In the genomic region with DNA sequence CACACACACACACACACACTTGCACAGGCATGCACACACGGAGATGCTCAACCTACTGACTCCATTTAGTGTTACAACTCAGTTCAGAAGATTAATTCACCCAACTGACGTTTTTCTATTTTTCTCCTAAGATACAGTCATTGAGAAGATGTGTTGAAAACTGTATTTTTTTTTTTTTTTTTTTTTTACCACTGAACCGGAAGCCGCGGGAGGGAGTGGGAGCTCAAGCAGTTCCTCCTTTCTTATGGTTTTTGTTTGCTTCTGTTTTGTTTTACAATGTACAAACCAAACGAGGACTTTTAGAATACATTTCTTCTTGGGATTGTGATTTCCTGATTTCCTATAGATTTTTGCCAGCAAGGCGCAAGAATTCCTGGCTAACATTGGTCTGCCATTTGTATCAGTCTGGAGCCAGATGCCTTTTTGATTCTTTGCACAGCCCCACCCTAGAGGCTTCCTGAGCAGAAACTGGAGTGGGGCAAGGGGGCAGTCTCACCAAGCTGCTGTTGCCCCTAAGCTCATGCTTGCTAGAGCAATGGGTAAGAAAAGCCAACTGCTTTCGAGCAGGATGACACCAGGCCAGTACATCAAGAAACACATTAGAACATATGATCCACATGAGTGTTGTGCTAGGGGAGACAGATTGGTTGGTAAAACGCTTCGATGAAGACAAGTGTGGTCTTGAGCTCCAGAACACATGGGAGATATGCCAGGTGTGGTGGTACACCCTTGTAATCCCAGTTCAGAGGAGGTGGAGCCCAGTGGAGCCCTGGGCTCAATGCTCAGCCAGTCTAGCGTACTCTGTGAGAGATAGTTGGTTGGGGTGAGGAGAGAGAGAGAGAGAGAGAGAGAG, we compare ENCODE assay signal across 13 mouse cellular contexts. TPM values are rescaled to one million over a fixed set of nuclear protein-coding genes. Genes with fewer than 3 reads are reported as not detected.
DNase-seq lines count a peak whose midpoint lies in the region; ATAC-seq lines count a peak whose summit lies in the region.
"Had no signal": no experiment of that assay in that cellular context is flagged by ENCODE, and none has a peak within 500 bp of the region (broad histone marks: within the 10 kb centered on the region; RNA-seq: fewer than 3 reads in every experiment).

No protein-coding gene starts in this region.

- peak; percentile 31 to 34 for DNase-seq in spleen, postnatal 36 days (ENCODE audit: low spot score in 2 of 2)
- DNase-seq in spleen, adult 12 weeks (ENCODE audit: low spot score) = no peak
- peak; percentile 25 to 26 for DNase-seq in natural killer cell, adult 2 months (ENCODE audit: low spot score in 2 of 2)
- DNase-seq in thymus, postnatal 4 days = peak; percentile 43
- no peak for DNase-seq in left cerebral cortex, postnatal 14 days (ENCODE audit: low spot score in 2 of 2)
- no peak for DNase-seq in ovary, adult 18-20 months (ENCODE audit: low spot score)
- no peak for DNase-seq in lung, postnatal 36 days
- DNase-seq: cerebellum, postnatal 14 days; heart, adult 2 months; heart, postnatal 4 days; liver, embryonic 13.5 days; lung, postnatal 4 days had no signal

- intact Hi-C loops in left cerebral cortex, postnatal 14 days (cut with DNase I) = no loop called here

- peak; percentile 72 for ATAC-seq in granulocyte monocyte progenitor cell, adult 5-6 weeks (replicated peaks; ENCODE audit: poor library complexity, severe bottlenecking)

RNA-seq across cellular contexts. Expression of a gene that starts 9.2 kb away (rescaled TPM):
- total RNA-seq in granulocyte monocyte progenitor cell, adult 5-6 weeks (2014; fragmentation: Nextera tagmentation) = 60.7 and 81.5 TPM in 2 replicates
- 98.3 and 111 TPM in 2 replicates for total RNA-seq in granulocyte monocyte progenitor cell, adult 5-6 weeks (2017)
- total RNA-seq in left cerebral cortex, postnatal 14 days (2021) = 1 to 10 TPM; 7.6 to 7.8 TPM

Comparison
In these comparisons a context has a peak if more than half of its experiments do, and no peak if none do; other contexts are left out.
1. DNase-seq: peak in spleen, postnatal 36 days (2 of 2), natural killer cell, adult 2 months (2 of 2) and thymus, postnatal 4 days (single experiment); none in spleen, adult 12 weeks (single experiment), left cerebral cortex, postnatal 14 days (0 of 2), ovary, adult 18-20 months (single experiment) and lung, postnatal 36 days (single experiment).
2. RNA of a gene that starts 9.2 kb away (total RNA-seq): 60.7 to 111 TPM in granulocyte monocyte progenitor cell, adult 5-6 weeks; 7.6 to 7.8 TPM in left cerebral cortex, postnatal 14 days; every median in the first group is over 4 times any median in the second.